Mouse (Mus musculus): ENCODE data around the gene Mybpc3.

The Mybpc3 gene

DNA sequence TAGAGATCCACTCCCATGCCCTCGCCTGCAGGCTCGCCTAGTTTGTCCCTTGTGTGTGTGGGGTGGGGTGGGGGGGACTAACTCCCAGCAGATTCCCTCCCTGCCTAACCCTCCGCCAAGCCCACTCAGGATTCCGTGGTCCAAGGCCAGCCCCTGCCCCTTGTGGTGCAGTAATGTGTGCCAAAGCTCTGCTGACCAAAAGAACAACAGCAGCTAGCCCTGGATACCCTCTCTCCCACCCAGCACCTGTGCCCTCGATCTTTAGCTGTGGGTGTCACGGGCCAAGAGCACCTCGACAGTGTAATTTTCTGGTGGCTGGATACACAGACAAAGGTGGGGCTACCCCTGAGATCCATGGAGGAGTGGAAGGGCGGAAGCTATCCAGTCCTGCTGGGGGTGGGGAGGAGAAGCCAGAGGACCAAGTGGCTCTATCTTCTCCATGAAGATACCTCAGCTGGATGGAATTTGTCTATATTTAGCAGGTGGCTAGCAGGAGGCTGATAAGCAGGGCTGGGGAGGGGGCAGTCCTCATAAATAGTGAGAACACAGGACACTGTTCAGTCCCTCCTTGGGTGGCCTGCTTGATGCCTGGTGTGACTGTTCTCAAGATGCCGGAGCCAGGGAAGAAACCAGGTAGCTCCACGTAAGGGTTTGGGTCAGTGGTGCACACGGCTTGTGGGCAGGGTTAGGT lies at the start of gene Mybpc3:
TSS of gene Mybpc3 (plus strand) at position 560 of the 691 bp plus-strand sequence.
- no peak for DNase-seq (ENCODE audit: low read depth, low spot score)

- DNase-seq (ENCODE audit: low read depth, low spot score) = no peak
These were observed 49.6 kb upstream of the Mybpc3 start for GRCm38 (mm10) chr2:91068162-91068871.

DNA sequence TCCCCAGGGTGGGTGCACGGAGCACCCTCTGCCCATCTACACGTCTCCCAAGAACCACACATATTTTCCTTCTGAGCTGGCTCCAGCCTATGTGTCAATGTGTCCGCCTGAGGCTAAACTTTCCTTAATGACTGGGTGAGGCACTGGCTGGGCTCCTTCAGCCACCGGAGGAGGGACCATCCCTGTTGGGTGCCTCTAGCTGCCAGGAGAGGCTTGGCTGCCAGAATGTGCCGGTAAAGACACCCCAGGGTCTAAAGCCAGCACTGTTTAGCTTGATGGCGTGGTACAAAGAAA lies 49.1 kb upstream of the Mybpc3 start:
- no peak for DNase-seq (ENCODE audit: low read depth, low spot score)

DNA sequence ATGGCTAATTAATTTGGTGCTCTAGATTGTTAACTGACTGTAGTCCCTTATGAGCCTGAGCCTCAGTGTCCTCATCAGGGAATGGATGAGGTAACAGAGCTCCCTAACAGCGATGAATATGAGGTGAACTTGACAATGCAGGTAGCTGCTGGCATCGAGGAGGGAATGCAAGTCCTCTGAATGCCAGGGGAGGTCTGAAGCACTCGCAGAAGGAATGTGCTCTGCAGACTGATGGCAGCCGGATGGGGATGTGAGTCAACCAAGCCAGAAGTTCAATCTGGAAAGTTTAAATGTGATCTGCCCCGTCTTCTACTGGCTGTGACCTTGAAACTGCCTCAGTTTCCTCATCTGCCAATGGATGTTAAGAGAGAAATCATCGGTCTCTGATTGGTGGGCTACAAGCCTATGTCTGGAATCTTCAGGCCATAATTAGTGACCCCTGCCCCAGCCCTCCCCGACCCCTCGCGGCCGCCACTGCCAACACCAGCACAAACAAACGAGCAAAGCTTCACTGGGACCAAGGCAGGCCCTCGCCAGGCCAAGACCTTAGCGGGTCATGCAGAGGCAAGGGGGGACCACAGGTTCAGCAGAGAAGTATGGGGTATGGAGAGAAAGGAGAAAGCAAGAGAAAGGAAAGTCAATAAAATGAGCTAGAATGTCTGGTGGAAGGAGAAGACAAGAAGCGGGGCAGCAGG lies 48.5 kb upstream of the Mybpc3 start:
- DNase-seq (ENCODE audit: low read depth, low spot score) = no peak

- DNase-seq (ENCODE audit: low read depth, low spot score) = peak; percentile 94
These were observed 47.7 kb upstream of the Mybpc3 start, which contains the start of gene Slc39a13 for GRCm38 (mm10) chr2:91070076-91070800. Gene Slc39a13 (minus strand): TSS chr2:91070417.

GRCm38 (mm10) chr2:91071059-91071458 lies 46.9 kb upstream of the Mybpc3 start:
- no peak for DNase-seq (ENCODE audit: low read depth, low spot score)

DNA sequence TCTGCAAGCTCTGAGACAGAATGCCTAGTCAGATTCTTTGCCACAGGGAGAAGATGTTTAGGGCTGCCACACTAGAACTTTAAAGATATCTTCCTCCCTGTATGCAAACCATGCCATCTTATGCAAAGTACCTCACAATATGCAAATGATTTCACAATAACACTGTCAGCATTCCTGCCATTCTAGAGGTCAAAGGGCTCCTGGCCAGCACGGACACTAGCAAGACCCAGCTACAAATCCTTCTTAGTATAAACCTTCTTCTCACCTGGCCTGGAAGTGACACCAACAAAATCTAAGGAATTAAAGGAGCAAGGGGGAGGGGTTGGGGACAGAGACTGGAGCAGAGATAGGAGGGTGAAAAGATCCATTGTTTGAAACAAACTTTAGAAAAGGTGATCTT lies 45.9 kb upstream of the Mybpc3 start:
- no peak for DNase-seq (ENCODE audit: low read depth, low spot score)

GRCm38 (mm10) chr2:91077957-91078313 lies 40.0 kb upstream of the Mybpc3 start:
- DNase-seq (ENCODE audit: low read depth, low spot score) = no peak

DNA sequence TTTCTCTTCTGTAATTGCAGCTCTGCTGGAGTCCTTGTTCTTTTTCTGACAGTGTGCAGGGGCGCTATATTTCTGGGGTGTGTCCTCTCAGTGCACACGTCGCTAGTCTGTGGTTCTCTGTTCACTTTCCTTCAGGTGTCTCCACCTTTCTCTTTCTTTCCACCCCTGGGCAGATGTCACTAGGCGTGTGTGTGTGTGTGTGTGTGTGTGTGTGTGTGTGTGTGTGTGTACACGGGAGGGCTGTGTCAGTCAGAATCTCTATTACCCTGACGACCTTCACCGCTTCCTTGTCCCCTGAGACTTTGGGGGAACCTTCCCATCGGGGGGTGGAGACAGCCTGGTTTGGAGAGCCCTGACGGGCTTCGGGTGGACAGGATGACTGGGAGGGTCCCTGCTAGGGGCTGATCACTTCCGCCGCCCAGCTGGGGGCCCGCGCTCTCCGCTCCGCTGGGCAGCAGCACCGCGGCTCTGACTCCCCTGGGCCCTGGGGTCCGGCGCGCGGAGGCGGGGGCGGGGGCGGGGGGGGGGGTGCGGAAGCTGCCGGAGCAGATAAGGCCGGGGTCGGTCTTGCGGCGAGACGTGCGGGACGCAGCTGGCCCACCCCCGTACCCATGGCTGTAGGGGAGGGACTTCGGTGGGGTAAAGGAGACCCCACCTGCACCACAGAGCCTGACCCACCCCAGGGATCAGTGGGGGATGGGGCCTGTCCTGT lies 39.5 kb upstream of the Mybpc3 start:
- DNase-seq (ENCODE audit: low read depth, low spot score) = no peak

GRCm38 (mm10) chr2:91079026-91079384 lies 38.9 kb upstream of the Mybpc3 start:
- DNase-seq (ENCODE audit: low read depth, low spot score) = no peak

GRCm38 (mm10) chr2:91080784-91081513 lies 37.0 kb upstream of the Mybpc3 start:
- no peak for DNase-seq (ENCODE audit: low read depth, low spot score)

DNA sequence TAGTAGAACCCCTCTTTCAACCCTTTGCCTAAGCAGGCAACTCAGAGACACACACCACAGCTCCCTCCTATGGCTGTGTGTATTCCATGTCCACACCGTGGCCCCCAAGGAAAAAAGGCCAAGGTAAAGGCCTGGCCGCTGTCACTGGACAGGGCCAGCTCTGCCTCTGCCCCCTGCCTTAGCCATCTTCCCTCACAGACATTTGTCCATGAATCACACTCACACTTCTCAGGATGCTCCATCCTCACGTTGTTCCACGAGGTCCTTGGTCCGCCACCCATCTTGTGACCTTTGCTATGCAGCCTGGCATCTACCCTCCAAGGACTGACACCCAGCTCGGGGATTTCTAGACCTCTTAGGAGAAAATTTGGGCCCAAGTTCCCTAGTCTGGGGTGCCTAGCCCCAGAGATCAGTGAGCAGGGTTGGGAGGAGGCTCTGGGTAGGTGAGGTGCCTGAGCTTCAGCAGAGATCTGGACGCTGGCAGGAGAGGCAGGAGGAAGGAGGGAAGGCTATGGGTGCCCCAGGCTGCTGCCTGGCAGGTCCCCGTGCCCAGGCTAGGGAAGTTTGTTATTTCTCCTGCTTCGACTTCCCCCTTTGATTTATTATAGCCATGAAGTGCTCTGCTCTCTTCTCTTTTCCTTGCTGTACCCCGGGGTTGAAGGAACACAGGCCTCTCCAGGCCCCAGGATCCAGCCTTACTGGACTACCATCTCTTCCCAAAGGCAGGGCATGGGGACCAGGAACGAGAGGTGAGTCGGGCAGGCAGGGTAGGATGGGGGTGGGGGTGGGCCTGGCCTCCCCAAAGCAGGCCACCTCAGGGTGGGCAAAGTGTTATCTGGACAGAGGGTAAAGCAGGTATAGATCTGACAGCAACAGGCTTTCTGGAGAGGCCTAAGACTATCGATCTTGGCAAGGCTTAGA lies 35.9 kb upstream of the Mybpc3 start, which contains the start of gene Spi1:
TSS of gene Spi1 (plus strand) at position 616 of the 921 bp plus-strand sequence.
- no peak for DNase-seq (ENCODE audit: low read depth, low spot score)

DNA sequence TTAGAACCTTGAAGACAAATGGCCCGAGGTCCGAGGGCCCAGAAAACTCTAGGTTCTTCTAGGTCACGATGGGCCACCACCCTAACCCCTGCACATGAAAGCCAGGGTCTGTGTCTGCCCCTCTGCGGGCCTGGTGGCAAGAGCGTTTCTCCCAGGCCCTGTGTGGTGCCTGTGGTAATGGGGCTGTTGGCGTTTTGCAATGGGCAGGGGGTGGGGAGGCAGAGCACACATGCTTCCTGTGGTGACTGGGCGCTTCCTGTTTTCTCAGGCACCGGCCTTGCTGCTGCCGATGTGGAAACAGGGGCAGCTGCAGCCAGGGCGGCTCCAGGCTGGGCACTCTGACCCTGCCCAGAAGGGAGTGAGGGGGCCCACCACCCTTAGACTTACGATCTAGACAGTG lies 35.1 kb upstream of the Mybpc3 start:
- DNase-seq (ENCODE audit: low read depth, low spot score) = no peak

DNA sequence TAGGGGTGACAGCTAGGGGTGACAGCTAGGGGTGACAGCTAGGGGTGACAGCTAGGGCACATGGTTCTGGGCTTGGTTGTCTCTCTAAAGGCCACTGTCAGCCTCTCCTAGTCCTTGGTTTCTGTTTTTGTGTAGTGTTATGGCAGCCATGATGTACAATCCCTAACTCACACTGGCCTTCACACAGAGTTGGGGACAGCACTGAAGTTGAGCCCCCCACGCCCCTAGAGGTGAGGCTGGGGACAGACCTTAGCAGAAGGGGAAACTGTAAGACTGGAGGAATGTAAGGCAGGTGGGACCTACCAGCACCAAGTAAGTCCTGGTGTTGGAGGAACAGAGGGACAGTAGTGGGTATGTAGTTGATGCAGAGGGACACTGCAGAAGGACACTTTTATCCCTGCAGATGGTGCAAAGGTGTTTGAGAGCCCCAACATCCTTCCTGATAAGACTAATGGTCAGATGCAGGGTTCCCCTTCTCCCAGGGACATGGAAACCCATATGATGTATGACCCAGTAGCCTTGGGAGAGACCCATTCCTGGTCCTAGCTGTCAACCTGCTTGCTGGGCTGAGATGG lies 34.5 kb upstream of the Mybpc3 start:
- DNase-seq (ENCODE audit: low read depth, low spot score) = no peak

DNA sequence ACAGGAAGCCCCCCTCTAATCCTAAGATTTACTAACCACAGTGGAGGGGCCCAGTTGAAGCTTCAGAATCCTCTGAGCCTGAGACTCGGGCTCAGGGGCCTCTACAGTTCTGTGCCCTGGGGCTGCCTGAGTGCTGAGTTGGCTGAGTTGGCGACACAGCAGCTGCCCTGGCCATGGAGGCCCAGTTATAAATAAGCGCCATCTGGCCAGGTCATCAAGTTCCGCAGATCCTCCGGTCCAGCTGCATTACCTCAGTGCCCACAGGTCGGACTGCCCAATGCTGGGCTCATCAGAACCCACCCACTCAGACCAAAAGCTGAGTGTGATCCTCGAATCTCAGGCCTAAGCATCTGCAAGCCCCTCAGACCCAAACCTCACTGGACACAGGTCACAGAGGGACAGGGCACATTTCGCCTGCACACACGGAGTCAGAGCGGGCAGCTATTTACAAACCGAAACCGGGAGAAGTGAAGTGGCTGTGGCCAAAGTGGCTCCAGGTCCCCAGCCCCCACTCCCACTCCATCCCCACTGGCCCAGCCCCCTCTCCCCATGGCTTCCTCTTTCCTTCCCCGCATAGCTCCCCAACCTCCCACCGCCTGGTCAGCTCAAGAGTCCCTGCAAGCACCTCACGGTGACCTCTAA lies 33.6 kb upstream of the Mybpc3 start:
- no peak for DNase-seq (ENCODE audit: low read depth, low spot score)

DNA sequence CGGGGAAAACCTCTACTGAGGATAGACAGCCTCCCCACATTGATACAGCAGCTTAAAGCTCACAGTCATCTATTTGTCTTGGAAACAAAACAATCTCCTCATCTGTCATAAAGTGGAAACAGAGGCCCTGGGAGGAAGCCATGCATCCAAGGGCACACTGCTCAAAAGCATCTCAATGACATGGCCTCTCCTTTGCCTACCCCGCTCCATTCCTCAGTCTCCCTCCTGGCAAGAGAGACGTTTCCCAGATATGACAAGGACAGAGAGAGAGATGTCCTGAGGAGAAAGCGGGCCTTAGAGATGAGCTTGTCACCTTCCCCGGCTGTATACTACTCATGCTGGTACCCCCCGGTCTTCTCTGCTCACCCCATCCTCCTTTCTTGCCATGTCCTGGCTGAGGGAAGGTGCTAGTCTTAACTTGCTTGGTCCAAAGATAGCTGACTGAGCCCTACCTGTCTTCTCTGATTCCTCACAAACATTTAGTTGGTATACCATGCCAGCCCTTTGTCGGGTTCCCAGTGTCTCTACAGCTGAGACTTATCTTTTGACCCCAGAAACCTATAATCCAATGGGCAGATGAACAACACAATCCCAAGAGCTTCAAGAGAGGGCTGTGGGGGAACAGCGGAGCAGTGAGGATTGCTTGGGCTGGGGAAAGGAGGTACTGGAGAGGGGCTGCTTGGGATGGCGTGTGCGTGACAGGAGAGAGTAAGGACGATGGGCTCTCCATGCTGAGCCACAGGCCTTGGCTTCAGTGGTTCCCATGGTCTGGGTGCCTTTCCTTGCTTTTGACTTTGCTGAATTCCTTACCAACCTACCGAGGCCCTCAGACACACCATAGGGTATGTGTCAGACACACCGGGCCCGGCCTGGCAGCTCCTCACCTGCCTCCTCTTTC lies 32.2 kb upstream of the Mybpc3 start:
- DNase-seq (ENCODE audit: low read depth, low spot score) = no peak

DNA sequence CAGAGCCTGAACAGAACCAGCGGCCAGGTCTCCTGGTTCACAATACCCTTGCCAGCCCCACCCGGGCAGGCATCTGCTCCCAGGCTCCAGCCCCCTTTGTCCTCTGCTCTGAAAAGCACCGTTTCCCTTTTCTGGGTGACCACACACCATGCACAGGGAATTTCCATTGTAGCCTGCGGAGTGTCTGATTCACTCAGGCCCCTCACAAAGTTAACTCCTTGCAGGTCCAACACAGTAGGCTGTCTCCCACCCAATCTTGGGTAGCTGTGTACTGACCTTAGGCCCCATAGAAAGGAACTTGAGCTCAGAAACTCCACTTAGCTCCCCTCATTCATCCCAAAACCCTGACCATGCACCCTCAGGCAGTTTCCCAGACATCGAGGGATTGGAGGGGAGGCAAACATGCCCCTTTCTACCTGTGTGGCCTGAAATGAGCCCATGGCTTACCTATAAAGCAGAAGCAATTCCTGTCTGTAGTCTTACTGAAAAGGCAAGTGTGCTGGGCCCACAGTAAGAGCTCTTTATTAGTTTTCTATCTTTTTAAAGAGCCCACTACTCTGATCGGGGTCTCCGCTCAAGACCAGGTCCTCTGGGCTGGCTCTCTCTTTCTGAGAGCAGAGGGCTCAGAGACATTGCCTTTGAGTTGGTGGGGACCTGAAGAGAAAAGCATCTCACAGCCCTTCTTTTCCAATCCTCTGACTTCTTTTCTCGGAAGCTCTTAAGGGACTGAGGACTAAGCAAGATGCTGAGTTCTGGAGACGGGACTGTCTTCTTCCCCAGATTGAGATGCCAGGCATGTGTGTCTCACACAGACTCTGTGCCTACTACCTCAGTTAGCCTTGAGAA lies 31.3 kb upstream of the Mybpc3 start:
- no peak for DNase-seq (ENCODE audit: low read depth, low spot score)
